Mouse (Mus musculus) hindbrain, embryonic 13.5 days (tissue): ENCODE measurements around the gene Cep104. TPM values are rescaled to one million over a fixed set of nuclear protein-coding genes. Genes with fewer than 3 reads are reported as not detected.
A peak's percentile ranks its signal among the peaks of the same experiment; 100 is the strongest.

Source experiments
- ATAC-seq: fragments of 200-750 bp; cut with Nextera tagmentation; 2 replicates; pipeline ENCODE4 v1.8.0; 2017; ENCODE audit warnings: moderate TSS enrichment; ENCODE audit not compliant: low FRiP score
- H3K27ac ChIP-seq: fragments of 300-500 bp; sonication (generic); 2 replicates; pipeline ENCODE4 v1.5.1; 2015; ENCODE audit warnings: inconsistent platforms, mild to moderate bottlenecking, moderate library complexity
- H3K27me3 ChIP-seq: fragments of 300-500 bp; sonication (generic); 2 replicates; pipeline ENCODE4 v1.6.1; 2015; ENCODE audit warnings: mild to moderate bottlenecking, inconsistent platforms
- H3K36me3 ChIP-seq: fragments of 300-500 bp; sonication (generic); 2 replicates; pipeline ENCODE4 v1.6.1; 2015; ENCODE audit warnings: mild to moderate bottlenecking, inconsistent platforms
- H3K4me1 ChIP-seq: fragments of 300-500 bp; sonication (generic); replicated peaks from 2 replicates; pipeline ENCODE4 v1.6.1; 2015; ENCODE audit warnings: inconsistent platforms
- H3K4me2 ChIP-seq: fragments of 300-500 bp; sonication (generic); 2 replicates; pipeline ENCODE4 v1.6.1; 2015; ENCODE audit warnings: inconsistent platforms, mild to moderate bottlenecking, moderate library complexity
- H3K4me3 ChIP-seq: fragments of 300-500 bp; sonication (generic); 2 replicates; pipeline ENCODE4 v1.5.1; 2015; ENCODE audit warnings: mild to moderate bottlenecking, inconsistent platforms
- H3K9ac ChIP-seq: fragments of 300-500 bp; sonication (generic); 2 replicates; pipeline ENCODE4 v1.6.1; 2015; ENCODE audit warnings: mild to moderate bottlenecking, inconsistent platforms
- H3K9me3 ChIP-seq: fragments of 300-500 bp; sonication (generic); 2 replicates; pipeline ENCODE4 v1.6.1; 2016; ENCODE audit warnings: inconsistent platforms
- WGBS: fragments of 180-500 bp; shearing (Covaris S2); methylation state at CpG from one replicate; pipeline ENCODE4 v1.1.7; 2015; 5-methylcytosine and 5-hydroxymethylcytosine counted together
- polyA plus RNA-seq: library from polyadenylated mRNA; unstranded; fragments of >200 nt; fragmentation: Nextera tagmentation; extraction: Ambion mirVana; gene quantifications from 2 replicates; pipeline ENCODE4 v1.2.1, GENCODE M21; 2015

The Cep104 gene
- polyA plus RNA-seq, 1 experiment from 2014 or later = 16.1 TPM

DNA sequence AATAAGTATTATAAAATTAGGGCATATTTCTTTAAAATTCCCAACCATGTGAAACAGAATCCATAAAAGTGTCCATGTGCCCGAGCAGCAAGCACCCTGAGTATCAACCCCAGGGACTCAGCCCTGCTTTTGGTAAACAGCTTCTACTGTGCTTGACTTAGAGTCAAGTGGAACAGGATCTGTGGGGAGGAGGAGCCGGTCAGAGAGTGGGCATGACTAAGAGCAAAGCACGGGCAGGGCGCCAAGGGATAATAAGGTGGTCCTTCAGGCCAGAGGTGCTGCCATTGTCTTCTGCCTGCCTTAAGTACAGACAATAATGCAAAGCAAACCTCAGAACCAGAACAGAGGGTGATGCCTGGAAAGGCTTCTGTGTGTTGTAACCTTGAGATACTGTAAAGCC lies 32.8 kb downstream of the Cep104 start:
- no peak overlapping the region for H3K27ac ChIP-seq
- no peaks in the 10 kb centered on the region for H3K9me3 ChIP-seq
- H3K9ac ChIP-seq = 0 out of 2 replicates have a peak overlapping the region, but pooled peaks have one; percentile 15
- no peaks in the 10 kb centered on the region for H3K27me3 ChIP-seq
- no peak for ATAC-seq
- WGBS = 82% methylated on average over 4 of the region's 4 CpGs
- H3K36me3 ChIP-seq = peaks cover 51% of the 10 kb centered on the region
- no peak overlapping the region for H3K4me2 ChIP-seq
- H3K4me1 ChIP-seq = peaks cover 13% of the 10 kb centered on the region
- no peak overlapping the region for H3K4me3 ChIP-seq

GRCm38 (mm10) chr4:154010907-154011645 lies 36.1 kb downstream of the Cep104 start:
- H3K9ac ChIP-seq = peak overlapping the region; percentile 99
- H3K36me3 ChIP-seq = peaks cover 38% of the 10 kb centered on the region
- peak overlapping the region; percentile 100 for H3K4me3 ChIP-seq
- WGBS = 30% methylated on average over 13 of the region's 13 CpGs
- H3K9me3 ChIP-seq = no peaks in the 10 kb centered on the region
- peaks cover 31% of the 10 kb centered on the region for H3K4me1 ChIP-seq
- H3K27me3 ChIP-seq = no peaks in the 10 kb centered on the region
- ATAC-seq = peak; percentile 66; the same call in 1 of the 2 replicates
- H3K27ac ChIP-seq = peak overlapping the region; percentile 71
- peak overlapping the region; percentile 98 for H3K4me2 ChIP-seq

- H3K27ac ChIP-seq = peak within 1 kb of the TSS; percentile 71
- peak; percentile 94 for ATAC-seq
These were observed 36.7 kb downstream of the Cep104 start, which contains the start of gene Lrrc47 for GRCm38 (mm10) chr4:154011646-154012089. Lrrc47 (plus strand) TSS chr4:154011731.

GRCm38 (mm10) chr4:154012132-154012882 lies 37.3 kb downstream of the Cep104 start:
- Histone ChIP-seq H3K27me3 (no peaks in the 10 kb centered on the region), H3K27ac (peak overlapping the region; percentile 71), H3K9me3 (no peaks in the 10 kb centered on the region), H3K4me3 (peak overlapping the region; percentile 100), H3K9ac (peak overlapping the region; percentile 99), H3K4me1 (peaks cover 31% of the 10 kb centered on the region), H3K36me3 (peaks cover 38% of the 10 kb centered on the region), H3K4me2 (peak overlapping the region; percentile 98)
- no peak; the same call in 1 of the 2 replicates for ATAC-seq
- 2% methylated on average over 53 of the region's 55 CpGs for WGBS

More at GRCm38 (mm10) chr4:154011646-154012089, 36.7 kb downstream of the Cep104 start, which contains the start of gene Lrrc47:
- no peaks in the 10 kb centered on the region for H3K9me3 ChIP-seq
- H3K4me1 ChIP-seq = peaks cover 31% of the 10 kb centered on the region
- H3K36me3 ChIP-seq = peaks cover 38% of the 10 kb centered on the region
- no peaks in the 10 kb centered on the region for H3K27me3 ChIP-seq
- peak within 1 kb of the TSS; percentile 100 for H3K4me3 ChIP-seq
- peak within 1 kb of the TSS; percentile 98 for H3K4me2 ChIP-seq
- under 1% methylated on average over 48 of the region's 59 CpGs for WGBS
- H3K9ac ChIP-seq = peak within 1 kb of the TSS; percentile 99

GRCm38 (mm10) chr4:154015476-154015875 lies 40.5 kb downstream of the Cep104 start:
- no peak overlapping the region for H3K4me3 ChIP-seq
- no peak overlapping the region for H3K9ac ChIP-seq
- no peak overlapping the region for H3K4me2 ChIP-seq
- H3K27me3 ChIP-seq = no peaks in the 10 kb centered on the region
- H3K4me1 ChIP-seq = peaks cover 31% of the 10 kb centered on the region
- peaks cover 62% of the 10 kb centered on the region for H3K36me3 ChIP-seq
- H3K9me3 ChIP-seq = no peaks in the 10 kb centered on the region
- no peak overlapping the region for H3K27ac ChIP-seq
- WGBS = 92% methylated on average over 11 of the region's 11 CpGs
- no peak for ATAC-seq

DNA sequence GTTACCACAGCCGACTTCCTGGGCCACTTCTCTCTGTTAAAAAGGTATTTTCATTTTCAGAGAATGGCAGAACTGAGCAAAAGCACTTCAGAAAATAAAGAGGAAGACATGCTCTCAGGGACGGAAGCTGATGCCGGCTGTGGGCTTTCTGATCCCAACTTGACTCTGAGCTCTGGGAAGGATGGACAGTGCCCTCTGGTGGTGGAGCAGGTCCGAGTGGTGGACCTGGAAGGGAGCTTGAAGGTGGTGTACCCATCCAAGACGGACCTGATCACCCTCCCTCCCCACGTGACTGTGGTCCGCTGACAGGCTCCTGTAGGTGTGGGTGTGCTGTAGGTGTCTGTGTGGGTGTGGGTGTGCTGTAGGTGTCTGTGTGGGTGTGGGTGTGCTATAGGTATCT lies 44.6 kb downstream of the Cep104 start:
- Histone ChIP-seq H3K27ac (no peak overlapping the region), H3K4me3 (no peak overlapping the region), H3K36me3 (peaks cover 77% of the 10 kb centered on the region), H3K4me2 (no peak overlapping the region), H3K27me3 (peaks cover 6% of the 10 kb centered on the region), H3K4me1 (peaks cover 16% of the 10 kb centered on the region), H3K9me3 (no peaks in the 10 kb centered on the region), H3K9ac (no peak overlapping the region)
- 82% methylated on average over 7 of the region's 7 CpGs for WGBS
- ATAC-seq = no peak

- H3K4me3 ChIP-seq = no peak overlapping the region
- ATAC-seq = no peak
- no peak overlapping the region for H3K9ac ChIP-seq
- H3K27ac ChIP-seq = no peak overlapping the region
- peaks cover 25% of the 10 kb centered on the region for H3K27me3 ChIP-seq
- no peaks in the 10 kb centered on the region for H3K9me3 ChIP-seq
- H3K4me2 ChIP-seq = no peak overlapping the region
- peaks cover 35% of the 10 kb centered on the region for H3K4me1 ChIP-seq
- WGBS = 93% methylated on average over 9 of the region's 9 CpGs
- peaks cover 58% of the 10 kb centered on the region for H3K36me3 ChIP-seq
These were observed 46.4 kb downstream of the Cep104 start for GRCm38 (mm10) chr4:154021432-154021831.

DNA sequence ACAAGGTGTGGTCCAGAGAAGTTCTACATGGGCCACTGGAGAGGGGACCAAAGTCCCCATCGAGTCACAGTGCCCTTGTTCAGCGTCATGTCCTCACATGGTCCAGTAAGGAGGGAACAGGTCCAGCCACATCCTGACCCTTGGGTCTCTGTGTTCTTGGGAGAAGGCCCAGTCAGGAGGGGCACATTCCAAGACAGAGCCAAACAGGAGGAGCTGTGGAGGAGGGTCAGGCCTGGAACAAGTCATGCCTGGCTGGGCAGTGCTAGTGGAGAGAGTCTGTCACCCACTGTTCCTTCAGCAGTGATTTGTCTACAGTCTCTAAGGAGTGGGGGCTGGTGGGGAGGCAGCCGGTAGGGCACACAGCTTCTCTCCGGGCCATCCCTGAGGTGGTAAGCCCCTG lies 47.4 kb downstream of the Cep104 start:
- no peak overlapping the region for H3K4me2 ChIP-seq
- 77% methylated on average over 4 of the region's 4 CpGs for WGBS
- peaks cover 37% of the 10 kb centered on the region for H3K4me1 ChIP-seq
- no peaks in the 10 kb centered on the region for H3K9me3 ChIP-seq
- ATAC-seq = no peak
- H3K27me3 ChIP-seq = peaks cover 35% of the 10 kb centered on the region
- peaks cover 49% of the 10 kb centered on the region for H3K36me3 ChIP-seq
- no peak overlapping the region for H3K27ac ChIP-seq
- no peak overlapping the region for H3K4me3 ChIP-seq
- no peak overlapping the region for H3K9ac ChIP-seq

DNA sequence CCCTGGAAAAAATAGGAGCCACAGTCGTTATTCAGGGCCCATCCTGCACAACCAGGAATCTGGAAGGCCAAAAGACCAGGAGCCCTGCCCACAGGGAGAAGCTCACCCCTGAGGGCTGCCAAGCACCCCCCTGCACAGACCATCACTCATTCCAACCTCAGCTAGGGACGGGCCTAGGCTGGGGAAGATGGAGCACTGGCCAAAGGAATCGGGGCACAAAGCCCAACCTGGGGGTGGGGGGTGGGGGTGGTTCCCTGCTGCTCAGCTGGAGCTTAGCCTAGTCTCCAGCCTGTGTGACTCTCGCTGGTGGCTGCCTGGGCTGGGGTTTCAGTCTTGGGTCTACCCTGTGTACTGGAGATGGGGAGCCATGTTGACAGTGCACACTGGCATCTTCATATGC lies 47.9 kb downstream of the Cep104 start:
- no peak overlapping the region for H3K27ac ChIP-seq
- peaks cover 46% of the 10 kb centered on the region for H3K36me3 ChIP-seq
- peaks cover 39% of the 10 kb centered on the region for H3K27me3 ChIP-seq
- H3K9me3 ChIP-seq = no peaks in the 10 kb centered on the region
- no peak overlapping the region for H3K4me2 ChIP-seq
- ATAC-seq = no peak
- no peak overlapping the region for H3K9ac ChIP-seq
- H3K4me1 ChIP-seq = peaks cover 37% of the 10 kb centered on the region
- WGBS = 33% methylated on average over 4 of the region's 4 CpGs
- H3K4me3 ChIP-seq = no peak overlapping the region

- 33% methylated on average over 8 of the region's 8 CpGs for WGBS
- no peak for ATAC-seq
These were observed 49.0 kb downstream of the Cep104 start for GRCm38 (mm10) chr4:154023754-154024601.

GRCm38 (mm10) chr4:154024729-154025521 lies 49.9 kb downstream of the Cep104 start:
- H3K27ac ChIP-seq = no peak overlapping the region
- H3K4me1 ChIP-seq = peaks cover 37% of the 10 kb centered on the region
- WGBS = 40% methylated on average over 17 of the region's 17 CpGs
- H3K4me2 ChIP-seq = peak overlapping the region; percentile 59
- H3K9me3 ChIP-seq = no peaks in the 10 kb centered on the region
- ATAC-seq = no peak
- peak overlapping the region; percentile 65 for H3K9ac ChIP-seq
- H3K27me3 ChIP-seq = peaks cover 43% of the 10 kb centered on the region
- peaks cover 25% of the 10 kb centered on the region for H3K36me3 ChIP-seq
- peak overlapping the region; percentile 29 for H3K4me3 ChIP-seq

More at GRCm38 (mm10) chr4:154023754-154024601, 49.0 kb downstream of the Cep104 start:
- Histone ChIP-seq H3K4me1 (peaks cover 37% of the 10 kb centered on the region), H3K9ac (peak overlapping the region; percentile 35; the same call in 1 of the 2 replicates), H3K4me3 (no peak overlapping the region), H3K4me2 (no peak overlapping the region), H3K27ac (no peak overlapping the region), H3K9me3 (no peaks in the 10 kb centered on the region), H3K27me3 (peaks cover 39% of the 10 kb centered on the region), H3K36me3 (peaks cover 34% of the 10 kb centered on the region)
